Mouse (Mus musculus) embryonic fibroblast, embryonic 13.5 days (primary cell): ENCODE data around the gene 5530401A14Rik.

Source experiments
- CTCF ChIP-seq: IDR thresholded peaks from 2 replicates; pipeline ENCODE4 v1.5.1; 2011; ENCODE audit warnings: mild to moderate bottlenecking, control low read depth, low read length, moderate library complexity, borderline replicate concordance; ENCODE audit not compliant: insufficient read depth
- POLR2A ChIP-seq: IDR thresholded peaks from 2 replicates; pipeline ENCODE4 v1.6.1; 2011; ENCODE audit warnings: low read depth, mild to moderate bottlenecking, control low read depth, low read length, moderate library complexity

DNA sequence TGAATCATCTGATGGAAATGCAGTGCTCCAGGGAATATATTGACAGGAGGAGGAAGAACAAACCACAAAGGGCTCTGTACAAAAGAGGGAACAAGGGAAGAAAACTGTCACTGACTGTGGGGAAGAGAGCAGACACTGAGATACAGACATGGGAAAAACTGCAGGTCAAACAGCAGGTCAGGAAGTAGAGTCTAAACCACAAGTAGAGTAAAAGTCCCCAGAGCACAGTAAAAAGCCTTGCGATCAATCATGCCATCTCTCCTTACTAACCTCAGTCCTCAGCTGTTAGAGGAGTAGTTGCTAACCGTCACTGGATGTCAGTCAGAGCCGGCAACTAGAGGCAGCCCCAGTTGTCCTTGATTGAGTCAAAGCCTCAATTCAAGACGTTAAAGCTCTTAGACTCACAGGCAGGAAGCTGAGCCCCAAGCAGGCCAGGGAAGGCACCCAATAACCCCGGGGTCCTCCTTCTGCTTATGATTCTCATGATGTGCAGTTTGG lies 49.0 kb downstream of the 5530401A14Rik start:
- no peak for TF ChIP-seq POLR2A
- no peak for TF ChIP-seq CTCF
